Mouse (Mus musculus) layer of hippocampus, postnatal 14 days (tissue): Measurements from ENCODE around the gene Tmtc2. TPM values are rescaled to one million over a fixed set of nuclear protein-coding genes. Genes with fewer than 3 reads are reported as not detected.
A peak's percentile ranks its signal among the peaks of the same experiment; 100 is the strongest.

Source experiments
- DNase-seq, 2 experiments: peaks; one replicate each; pipeline ENCODE4 v3.0.0; 2021 to 2022; ENCODE audit warnings: low spot score in 2 of 2, mixed read lengths in 1 of 2
- total RNA-seq, 2 experiments: library from RNA; stranded (reverse); gene quantifications; 2 replicates each; pipeline ENCODE4 v1.2.3; 2021

The Tmtc2 gene
- total RNA-seq, 2 experiments from 2014 or later: 12.1 to 12.4 TPM

DNA sequence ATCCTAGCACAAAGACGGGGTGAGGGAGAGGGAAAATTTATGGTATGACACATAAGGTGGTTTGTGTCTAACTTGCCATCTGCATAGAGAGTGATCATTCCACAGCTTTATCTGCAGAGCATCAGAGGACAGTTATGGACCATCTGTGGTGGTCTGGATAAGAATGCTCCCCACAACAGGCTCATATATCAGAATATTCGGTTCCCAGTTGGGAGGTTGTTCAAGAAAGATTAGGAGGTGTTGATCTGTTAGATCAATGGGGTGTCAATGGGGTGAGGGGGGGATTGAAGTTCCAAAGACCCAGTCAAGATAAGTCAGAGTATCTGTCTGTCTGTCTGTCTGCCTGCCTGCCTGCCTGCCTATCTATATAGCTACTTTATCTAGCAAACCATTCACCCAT lies 69.8 kb downstream of the Tmtc2 start:
- no peak for DNase-seq

DNA sequence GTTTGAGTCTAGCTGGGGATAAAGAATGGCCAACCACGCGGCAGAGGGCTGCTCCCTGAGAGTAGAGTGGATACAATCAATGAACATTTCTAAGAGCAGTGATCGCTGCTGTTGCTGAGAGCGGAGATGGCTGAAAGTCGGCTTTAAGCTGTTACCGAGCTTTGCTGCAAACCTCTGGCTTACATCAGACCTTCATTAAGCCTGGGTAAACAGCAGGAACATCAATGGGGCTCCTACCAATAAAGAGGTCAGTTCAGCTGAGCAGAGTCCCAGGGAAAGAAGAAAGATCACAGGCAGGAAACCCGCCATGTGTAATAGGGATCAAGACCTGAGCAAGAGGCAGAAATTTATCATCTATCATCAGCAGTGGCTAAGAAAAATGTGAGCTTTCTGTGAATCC lies 72.5 kb downstream of the Tmtc2 start:
- DNase-seq: no peak

DNA sequence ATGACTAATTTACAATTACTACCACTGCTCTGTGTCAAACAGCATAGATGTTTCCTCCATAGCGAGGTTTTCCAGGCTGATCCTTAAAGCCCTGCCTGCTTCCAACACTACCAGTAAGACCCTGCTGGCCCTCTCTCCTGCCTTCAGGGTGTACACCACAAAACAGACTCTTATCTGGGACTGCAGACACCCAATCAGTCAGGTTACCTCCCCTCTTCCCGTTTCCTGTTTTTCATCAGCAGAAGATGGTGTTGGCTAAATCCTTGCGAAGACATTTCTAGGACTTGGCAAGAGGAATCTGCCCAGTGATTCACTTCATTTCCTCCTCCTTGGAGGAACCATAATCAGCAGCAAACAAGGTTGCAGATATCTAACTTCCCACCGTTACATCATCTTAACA lies 73.8 kb downstream of the Tmtc2 start:
- DNase-seq: no peak

DNA sequence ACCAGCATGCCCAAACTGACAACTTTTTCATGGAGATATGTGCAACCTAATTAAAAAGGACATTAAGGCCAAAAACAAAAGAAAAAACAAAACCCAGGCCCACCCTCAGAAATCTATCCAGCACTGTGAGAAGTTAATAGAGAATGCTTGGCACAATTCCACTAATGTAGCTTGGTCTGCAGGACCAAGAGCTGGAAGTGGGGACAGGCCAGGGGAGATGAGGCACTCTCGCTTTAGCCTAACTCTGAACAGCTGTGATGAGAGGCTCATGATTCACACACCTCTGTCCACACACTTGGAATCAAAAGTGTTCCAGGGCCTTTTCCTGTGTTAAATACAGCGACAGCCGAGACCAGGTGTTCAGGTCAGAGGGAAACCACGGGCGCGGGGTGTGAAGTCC lies 79.0 kb downstream of the Tmtc2 start:
- DNase-seq: no peak

DNA sequence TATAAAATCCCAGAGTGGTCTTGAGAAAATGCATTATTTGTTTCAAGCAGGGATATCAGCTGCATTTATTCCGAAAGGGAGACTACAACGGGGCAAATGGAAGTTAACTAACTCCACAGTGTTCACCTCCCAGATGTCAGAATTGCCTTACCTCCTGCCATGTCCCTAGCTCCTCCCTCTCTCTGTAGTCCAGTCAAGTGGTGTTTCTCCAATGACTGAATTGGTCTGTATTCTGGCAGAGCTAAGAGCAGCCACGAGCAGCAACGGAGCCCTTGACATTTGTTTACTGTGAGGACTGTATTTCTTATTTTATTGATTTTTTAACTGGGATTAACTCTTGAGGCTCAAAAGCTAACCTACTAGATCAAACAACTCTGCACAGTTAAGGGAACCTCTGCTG lies 81.8 kb downstream of the Tmtc2 start:
- no peak for DNase-seq

DNA sequence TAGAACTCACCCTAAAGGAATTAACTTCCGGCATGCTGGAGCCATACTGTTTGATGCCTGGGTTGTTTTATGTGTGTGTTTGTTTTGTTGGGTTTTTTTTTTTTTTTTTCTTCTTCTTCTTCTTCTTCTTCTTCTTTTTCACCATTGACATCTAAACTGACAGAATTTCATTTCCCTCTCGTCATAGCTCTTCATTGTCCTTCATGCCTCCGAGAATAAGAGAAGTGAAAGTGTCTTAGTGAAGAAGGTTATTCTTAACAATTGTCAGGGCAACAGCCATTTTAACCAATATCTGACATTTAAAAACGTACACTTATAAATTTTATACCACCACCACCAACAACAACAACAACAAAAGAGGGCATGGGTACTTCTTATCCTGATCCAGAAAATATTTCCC lies 83.5 kb downstream of the Tmtc2 start:
- no peak for DNase-seq

DNA sequence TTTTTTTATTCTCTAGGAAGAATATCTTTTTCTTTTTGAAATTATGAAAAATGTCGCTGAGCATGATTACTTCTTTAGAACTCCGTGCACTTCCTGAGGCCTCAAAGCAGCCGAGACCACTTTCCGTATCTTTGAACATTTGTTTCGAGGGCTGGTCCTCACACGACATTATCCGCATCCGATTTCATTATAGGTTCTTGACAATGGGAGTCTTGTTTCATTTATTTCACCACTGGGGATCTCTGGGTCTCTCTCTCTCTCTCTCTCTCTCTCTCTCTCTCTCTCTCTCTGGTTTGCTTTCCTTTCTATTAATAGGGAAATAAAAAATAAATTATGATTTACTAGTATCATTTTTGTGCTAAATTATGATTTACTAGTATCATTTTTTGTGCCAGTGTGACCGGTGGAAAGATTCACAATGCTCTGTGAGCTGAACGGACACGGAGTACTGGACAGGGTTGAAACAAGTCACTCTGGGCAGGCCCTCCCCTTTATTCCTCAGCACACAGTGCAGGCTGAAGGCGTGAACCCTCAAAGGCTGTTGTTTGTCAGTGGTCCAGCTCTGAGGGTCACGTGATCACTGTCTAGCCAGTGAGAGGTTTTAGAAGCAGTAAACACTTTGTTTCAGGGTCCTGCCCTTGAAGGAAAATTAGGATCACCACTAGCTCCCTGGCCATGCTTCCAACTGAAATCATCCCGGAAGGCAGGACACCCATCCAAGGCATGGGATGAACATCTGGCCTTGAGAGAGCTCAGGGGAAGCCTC lies 84.1 kb downstream of the Tmtc2 start:
- no peak for DNase-seq

DNA sequence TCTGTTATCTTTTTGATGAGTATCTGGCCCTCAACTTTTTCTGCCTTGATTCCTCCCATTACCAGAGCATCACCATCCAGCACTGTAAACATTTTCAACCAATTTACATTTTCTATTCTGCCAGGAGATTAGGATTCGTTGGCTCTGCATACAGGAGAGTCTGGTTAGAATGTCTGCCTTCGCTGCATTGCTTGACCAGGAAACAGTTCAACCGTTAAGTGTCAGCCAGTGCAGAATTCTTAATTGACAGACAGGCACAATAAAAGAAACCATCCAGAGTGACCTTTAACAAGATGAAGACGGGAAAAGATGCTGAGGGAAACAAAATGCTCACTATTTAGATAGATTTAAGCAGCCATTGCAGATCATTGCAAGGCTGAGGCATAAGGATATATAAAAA lies 87.3 kb downstream of the Tmtc2 start:
- DNase-seq: no peak

DNA sequence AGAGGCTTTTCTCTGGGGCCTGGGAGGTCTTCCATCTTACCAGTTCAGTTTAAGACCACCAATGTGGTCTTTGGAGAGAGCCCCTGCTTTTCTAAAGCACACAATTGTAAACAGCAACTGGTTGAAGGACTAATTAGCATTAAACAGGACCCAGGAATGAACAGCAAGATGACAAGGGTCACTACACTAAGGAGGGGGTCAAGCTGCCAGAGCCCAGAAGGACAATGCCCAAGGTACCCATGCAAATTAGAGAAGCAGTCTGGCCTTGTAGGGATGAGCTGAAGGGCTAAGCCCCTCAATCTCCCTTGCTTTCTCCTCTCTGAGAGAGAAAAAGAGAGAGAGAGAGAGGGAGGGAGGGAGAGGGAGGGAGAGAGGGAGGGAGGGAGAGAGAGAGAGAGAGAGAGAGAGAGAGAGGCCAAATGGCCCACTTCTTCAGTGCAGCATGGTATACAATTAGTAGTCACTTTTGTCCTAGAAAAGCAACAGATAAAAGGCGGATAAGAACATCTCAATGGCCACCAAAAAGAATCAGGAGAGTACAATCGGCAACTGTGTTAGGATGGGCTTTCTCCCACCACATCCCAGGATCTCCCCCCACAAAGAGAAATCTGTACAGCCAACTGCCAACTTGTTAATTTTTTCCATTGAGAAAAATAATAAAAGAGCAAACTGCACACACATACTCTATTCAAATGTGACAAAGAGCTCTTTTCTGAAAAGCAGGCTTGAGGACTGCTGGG lies 89.7 kb downstream of the Tmtc2 start:
- DNase-seq: peak in 1 of 2 experiments; percentile 17

DNA sequence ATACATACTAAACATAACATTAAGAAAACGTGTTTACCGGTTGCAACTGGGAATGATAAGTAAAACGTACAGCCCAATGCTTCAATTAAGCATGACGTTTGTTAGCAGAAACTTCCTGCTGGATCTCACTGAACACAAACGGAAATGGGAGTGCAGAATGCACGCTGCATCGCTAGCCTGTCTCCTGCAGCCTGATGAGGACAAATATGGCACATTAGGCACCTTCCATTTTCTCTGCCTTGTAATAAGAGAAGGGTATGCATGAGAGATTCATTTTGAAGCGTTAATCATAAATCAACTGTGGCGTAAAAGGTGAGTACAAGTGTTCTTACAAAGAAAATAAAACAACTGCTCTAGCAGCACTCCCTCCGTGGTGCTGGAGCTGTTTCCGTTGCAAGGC lies 94.5 kb downstream of the Tmtc2 start:
- no peak for DNase-seq

DNA sequence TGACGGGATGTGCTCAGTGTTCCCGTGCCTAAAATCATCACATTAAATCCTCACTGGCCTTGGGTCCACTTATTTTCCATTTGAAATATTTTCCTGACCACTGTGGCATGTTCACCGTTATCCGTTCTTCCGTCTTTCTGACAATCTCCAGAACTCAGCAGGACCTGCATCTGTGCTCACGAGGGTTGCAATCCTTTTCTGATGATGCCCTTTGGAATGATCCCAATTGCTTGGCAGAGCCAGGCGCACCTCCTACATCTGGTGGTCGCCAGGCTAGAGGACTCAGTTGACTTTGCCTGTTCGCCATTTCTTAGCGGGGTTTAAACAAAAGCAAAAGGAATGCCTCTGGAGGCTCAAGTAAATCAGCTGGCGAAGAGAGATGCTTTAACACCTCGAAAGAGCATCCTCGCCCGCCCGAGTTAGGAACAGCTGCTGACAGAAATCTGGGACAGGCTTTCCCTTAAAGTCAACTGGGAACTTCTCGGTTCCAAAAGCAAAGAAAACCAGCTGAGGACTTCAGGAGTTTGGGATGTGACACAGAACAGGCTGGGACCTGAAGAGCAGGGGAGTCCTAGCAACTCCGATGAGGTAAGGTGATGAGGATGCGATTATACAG lies 96.5 kb downstream of the Tmtc2 start:
- no peak for DNase-seq

DNA sequence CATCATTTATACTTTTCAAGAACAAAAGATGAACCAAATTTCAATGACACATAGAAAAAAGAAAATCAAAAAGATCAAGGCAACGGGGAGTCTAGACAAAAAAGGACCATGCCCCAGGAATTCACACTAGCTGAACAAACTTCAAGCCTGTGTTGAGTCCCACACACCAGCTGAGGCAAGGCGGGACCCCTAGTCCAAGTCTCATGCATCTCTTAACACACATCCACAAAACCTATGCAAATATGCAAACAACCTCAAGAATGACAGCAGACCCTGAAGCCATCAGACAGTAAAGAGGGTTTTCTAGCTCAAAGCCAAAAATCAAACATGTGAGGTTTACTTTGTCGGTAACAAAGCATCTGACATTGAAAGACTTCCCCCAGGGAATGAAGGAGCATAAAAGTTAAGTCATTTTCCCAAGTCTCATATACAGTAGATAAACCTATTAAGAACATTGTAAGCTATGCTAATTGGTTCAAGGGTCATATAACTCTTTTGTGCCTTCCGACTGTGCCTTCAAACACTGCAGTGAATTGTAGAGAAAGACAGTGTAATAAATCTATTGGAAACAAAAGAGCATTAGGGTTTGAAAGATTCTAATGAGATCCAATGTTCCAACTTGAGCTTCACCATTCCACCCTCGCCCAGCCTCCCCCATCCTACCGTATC lies 100.0 kb downstream of the Tmtc2 start:
- no peak for DNase-seq

DNA sequence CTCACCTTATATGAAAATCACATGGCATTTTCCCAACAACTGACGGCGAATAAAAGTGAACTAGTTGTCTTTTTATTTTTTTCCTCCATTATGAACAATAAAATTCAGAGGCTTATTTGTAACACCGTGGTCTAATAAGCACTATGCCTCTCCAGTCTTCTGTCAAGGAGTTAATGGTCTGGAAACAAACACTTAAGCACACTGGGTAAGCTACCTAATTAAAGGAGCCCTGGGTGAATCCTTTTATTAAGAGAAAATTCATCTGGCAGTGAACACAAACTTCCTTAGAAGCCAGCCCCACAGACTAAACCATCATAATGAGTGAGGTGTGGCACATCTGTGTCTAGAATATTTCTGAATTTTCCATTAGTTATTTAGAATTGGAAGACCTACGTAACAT lies 109.9 kb downstream of the Tmtc2 start:
- DNase-seq: no peak

DNA sequence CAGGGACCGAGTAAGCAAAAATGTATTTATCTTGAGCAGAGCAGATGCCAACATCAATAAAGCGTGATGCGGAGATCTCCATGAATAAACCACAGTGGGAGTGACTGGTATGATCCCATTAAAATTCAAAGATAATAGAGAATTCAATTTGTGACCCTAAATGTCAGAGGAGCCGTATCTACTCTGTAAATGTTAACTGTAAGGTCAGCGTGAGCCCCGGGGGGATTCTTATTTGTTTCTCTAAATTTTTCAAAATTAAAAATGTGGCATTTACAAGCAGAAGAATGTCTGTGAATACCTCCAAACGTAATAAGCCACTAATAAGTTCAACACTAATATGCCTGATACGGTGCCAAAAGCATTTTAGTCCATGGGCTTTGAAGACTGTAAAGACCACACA lies 120.8 kb downstream of the Tmtc2 start:
- no peak for DNase-seq

DNA sequence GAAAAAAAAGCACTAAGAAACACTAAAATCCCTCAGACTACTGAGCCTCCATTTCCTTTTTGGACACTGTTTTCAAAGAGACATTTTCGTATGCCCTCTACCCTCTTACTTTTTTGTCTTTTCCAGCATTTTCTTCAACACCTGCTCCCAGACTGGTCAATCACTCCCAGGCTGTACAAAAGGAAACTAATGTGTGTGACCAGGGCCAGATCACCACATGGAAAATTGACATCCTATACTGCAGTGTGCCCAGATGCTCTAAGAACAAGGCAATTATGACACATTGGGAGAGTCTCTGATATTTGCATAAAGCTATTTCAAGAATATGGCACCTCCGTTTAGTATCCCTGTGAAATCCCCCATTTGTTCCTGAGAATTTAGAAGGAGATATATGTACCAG lies 127.1 kb downstream of the Tmtc2 start:
- DNase-seq: no peak

DNA sequence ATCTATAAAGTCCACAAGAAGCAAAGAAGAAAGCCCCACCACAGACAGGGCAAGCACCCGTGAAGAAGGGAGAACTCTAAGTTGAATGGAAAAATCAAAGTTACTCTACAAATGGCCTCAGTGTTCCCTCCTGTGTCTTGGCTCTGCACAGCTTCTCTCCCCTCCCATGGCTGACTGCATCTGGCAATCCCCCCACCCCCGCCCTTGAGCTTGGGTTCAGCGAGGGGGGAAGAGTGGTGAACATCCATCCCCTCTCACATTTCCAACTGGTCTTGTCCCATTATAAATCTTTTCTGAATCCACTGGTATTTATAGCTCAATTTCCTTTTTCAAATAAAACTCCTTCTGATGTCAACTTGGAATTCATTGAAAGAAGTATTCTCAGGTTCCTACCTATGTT lies 129.9 kb downstream of the Tmtc2 start:
- no peak for DNase-seq

DNA sequence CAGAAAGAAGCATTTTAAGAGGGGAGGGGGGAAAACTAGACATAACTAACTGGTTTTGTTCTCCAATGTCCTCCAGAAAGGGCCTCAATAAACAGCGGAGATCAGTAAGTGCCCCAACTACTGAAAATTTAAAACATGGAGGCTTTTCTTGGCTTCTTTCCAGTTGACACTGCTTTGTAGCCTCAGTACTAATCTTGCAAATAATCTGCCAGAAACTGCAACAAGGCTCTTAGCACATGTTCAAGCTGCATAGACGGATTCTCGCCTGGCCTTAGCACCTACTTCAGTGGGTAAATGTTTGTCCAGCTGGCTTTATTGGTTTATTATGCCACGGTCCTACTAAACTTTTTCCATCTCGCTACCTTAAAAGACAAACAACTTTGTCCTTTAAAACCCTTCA lies 139.4 kb downstream of the Tmtc2 start:
- no peak for DNase-seq

DNA sequence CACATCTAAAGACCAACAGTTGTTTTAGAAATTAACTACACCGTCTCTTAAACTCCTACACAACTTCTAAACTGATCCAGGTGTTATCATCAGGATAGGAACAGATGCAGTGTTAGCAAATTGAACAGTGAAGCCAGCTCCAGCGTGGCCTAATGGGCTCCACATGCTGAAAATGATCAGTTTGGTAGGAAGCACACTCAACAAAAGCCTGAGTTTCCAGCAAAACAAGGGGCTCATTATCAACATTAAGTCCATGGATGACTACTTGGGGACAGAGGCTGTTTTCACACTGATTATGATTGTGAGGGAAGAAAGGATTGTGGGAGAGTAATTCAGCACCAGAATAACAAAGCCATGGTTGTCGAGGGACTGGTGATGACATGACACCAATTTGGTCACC lies 143.4 kb downstream of the Tmtc2 start:
- DNase-seq: no peak

DNA sequence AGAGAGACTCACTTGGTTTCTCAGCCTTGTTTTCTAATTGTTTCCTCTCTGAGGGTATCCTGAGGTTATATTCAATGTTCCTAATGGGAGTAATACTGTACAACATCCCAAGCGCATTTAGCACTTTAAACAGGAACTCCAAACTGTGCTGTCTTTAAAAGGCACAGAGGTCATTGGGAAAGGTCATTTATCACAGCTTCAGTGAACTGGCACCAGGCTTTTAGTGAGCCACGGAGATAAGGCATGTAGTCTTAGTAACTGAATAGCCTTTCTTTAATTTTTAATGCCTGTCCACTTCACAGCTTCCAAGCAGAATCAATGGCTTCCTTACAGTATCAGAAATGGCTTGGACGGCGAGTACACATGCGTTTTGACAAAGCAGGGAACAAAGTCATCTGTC lies 144.0 kb downstream of the Tmtc2 start:
- DNase-seq: no peak

DNA sequence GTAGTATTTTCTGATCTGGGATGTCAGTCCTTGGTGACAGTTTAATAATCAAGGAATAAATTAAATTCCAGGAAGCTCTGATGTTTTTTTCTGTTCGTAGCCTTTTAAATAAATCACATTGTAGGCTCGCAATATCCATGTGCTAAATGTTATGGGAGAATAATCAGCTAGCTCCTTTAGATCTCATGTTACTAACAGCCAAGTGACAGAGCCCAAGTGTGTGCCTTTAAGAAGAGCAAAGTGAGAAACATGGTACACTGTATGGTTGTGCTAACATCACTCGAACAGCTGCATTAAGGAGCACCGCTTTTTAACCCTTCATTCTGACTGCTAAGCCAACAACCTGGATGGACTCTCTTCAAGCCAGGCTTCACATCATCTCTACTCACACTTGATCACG lies 146.2 kb downstream of the Tmtc2 start:
- DNase-seq: no peak

DNA sequence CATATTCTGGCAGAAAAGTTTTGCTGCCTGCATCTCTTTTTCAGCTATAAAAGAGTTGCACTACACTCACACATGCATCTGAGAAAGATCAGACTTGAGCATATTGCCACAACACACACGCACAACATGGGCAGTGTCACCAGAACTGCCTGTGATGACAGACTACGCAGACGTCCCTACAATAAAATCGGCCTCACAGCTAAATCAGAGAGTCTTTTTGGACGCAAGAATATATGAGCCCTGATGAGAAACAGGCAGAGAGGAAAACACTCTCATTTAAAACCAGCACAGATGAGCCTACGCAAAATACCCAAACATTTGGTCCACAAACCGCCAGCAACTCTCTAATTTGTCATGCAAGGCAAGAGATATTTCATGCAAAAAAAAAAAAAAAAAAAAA lies 146.6 kb downstream of the Tmtc2 start:
- peak; percentile 26 to 48 for DNase-seq

DNA sequence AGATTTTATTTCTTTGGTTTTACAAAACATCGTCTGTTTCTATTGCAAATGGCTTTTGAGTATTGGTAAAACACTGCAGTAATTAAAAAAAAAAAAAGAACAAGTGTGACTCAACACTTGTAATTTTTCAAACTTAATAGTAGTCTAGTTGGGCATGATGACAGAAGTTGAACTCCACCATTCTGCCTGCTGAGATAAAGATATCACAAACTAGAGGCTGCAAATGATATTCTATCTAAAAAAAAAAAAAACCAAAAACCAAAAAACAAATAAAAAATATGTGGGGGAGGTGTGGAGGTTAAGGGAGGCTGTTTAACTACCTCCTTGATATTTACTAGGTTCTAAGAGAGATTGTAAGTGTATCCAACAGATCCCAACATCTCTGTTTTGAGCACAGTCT lies 149.2 kb downstream of the Tmtc2 start:
- DNase-seq: no peak
